Mouse (Mus musculus) heart, postnatal 0 days (tissue): ENCODE measurements around the gene Fgfr1op2.

Experiments used
- CTCF ChIP-seq: IDR thresholded peaks from 2 replicates; pipeline ENCODE4 v1.5.1; 2016; ENCODE audit warnings: antibody characterized with exemption, control low read depth, low read depth
- EP300 ChIP-seq: IDR thresholded peaks from 2 replicates; pipeline ENCODE4 v1.6.1; 2016; ENCODE audit warnings: antibody characterized with exemption, low read depth

- TF ChIP-seq CTCF = no peak
- TF ChIP-seq EP300 = no peak
Observed at GRCm38 (mm10) chr6:146602601-146603000, 25.6 kb downstream of the Fgfr1op2 start.
